Mouse (Mus musculus) WW6 (cell line): ENCODE measurements at regions not wholly inside any gene's neighbourhood (a gene's known extent, or its start where the extent isn't known, plus 50 kb on each side); places are given as distances from the start of the nearest gene placed in this dataset.

ENCODE experiments used
- DNase-seq: peaks from one replicate; pipeline ENCODE4 v3.0.0-alpha.2; 2013; ENCODE audit warnings: low read depth, low spot score

DNA sequence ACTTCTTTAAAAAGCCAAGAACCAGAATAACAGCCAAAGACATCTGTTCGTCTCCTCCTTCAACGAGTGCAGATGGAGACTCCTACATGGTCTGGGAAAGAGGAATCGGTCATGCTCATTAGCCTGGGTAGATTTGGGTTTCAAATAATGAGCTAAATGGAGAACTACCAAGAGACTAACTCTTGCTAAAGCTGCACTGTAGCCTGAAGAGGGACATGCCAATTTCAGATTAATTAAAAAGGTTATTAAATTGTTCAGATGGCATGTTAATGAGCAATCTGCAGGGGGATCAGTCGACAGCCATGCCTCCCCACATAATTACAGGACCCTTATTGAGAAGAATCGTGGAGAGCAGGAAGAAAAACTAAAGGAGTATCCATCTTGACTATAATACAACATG, 386.1 kb downstream of the Nedd1 start:
- no peak for DNase-seq

- DNase-seq: no peak
These were observed 387.1 kb downstream of the Nedd1 start for GRCm38 (mm10) chr10:92335141-92335540.

GRCm38 (mm10) chr10:92333869-92334268, 388.4 kb downstream of the Nedd1 start:
- no peak for DNase-seq

- DNase-seq: no peak
These were observed 389.0 kb downstream of the Nedd1 start for GRCm38 (mm10) chr10:92333042-92333774.

- DNase-seq: no peak
These were observed 392.1 kb downstream of the Nedd1 start for GRCm38 (mm10) chr10:92330150-92330549.

DNA sequence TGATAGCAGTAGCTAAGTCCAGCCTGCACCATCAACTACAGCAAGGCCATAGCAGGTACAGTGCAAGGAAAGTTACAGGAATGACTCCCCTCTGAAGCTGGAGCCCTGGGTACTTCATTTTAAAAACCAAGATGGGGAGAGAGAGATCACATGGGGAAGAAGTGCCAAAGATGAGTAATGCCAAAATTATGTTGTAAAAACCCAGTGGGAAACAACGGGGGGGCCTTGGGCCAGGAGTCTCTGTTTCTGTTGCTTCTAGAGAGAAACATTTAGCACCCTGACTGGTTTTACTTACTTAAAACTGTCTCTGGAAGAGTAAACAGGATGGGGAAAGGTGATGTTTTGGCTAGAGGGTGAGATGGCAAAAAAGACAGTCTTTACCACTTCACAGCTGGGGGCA, 392.6 kb downstream of the Nedd1 start:
- DNase-seq: no peak

- DNase-seq: no peak
These were observed 396.8 kb downstream of the Nedd1 start for GRCm38 (mm10) chr10:92325284-92325989.

DNA sequence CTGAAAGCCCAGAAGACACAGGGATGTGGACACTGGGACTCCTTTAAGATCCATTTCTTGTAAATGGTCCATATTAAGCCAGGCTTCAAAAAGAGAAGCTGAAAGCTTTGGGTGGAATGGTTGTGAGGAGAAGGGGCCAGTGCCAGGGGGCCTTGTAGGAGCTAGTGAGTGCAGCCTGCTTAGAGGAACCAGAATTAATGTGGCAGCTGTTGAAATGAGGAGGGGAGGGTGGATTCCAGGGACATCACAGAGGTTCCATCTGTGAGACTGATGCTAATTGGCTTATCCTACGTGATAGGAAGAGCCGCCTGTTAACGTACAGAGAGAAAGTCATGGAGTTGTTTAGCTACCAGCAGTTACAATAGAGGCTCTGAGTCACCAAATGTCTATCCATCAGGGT, 407.6 kb downstream of the Nedd1 start:
- DNase-seq: no peak

DNA sequence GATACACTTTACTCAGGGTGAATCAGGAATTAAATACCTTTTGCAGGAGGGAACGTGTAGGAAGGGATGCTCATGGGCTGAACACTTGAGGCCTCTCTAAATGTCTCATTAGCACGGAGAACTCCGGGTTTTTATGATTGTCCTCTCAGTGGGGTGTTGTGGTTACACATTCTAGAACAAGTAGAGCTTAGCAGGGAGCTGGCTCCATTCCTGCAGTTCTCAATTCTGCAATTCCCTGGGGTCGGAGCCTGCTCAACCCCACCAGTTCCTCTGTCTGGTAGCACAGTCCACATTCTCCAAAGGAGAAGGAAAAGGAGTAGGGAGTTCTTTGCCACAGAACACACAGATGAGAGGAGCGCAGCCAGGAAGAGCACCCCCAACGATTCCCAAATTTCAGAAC, 409.9 kb downstream of the Nedd1 start:
- no peak for DNase-seq

GRCm38 (mm10) chr10:92308643-92309042, 413.6 kb downstream of the Nedd1 start:
- no peak for DNase-seq

- no peak for DNase-seq
These were observed 414.4 kb downstream of the Nedd1 start for GRCm38 (mm10) chr10:92307861-92308260.

- no peak for DNase-seq
These were observed 423.5 kb downstream of the Nedd1 start for GRCm38 (mm10) chr10:92298693-92299092.

DNA sequence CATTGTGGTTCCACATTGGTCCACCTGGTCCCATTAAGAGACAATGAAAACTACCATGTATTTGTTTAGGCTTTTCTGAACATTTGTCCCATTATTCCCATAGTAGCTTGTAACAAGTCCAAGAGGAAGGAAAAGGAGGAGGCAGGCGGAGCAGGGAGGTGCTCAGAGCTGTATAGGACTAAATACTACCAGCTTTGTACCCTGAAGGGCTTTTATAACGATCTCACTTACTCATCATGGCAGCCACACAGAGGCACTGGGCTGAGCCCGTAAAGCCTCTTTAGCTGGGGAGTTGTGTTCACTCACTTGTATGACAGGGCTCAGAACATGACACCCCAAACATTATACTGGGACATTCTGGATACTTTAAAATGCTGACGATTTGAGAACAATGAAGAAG, 425.4 kb downstream of the Nedd1 start:
- DNase-seq: no peak

DNA sequence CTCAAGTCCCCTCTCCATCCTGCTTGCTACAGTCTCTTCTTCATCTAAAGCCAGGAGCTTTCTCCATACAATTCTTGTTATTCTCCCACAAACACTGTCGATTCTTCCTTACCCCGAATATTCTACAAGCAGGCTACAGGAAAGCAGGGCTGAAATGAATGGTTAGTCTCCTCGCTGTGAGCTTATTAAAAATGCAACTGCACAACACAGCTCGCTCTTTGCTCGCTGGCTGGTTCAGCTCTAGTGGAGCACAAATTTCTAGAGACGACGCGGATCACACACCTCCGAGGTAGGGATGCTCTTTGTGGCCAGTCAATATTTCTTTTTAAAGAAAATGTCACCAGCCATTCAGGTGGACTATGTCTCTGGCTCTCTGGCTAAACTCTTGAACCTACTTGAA, 425.9 kb downstream of the Nedd1 start:
- no peak for DNase-seq

DNA sequence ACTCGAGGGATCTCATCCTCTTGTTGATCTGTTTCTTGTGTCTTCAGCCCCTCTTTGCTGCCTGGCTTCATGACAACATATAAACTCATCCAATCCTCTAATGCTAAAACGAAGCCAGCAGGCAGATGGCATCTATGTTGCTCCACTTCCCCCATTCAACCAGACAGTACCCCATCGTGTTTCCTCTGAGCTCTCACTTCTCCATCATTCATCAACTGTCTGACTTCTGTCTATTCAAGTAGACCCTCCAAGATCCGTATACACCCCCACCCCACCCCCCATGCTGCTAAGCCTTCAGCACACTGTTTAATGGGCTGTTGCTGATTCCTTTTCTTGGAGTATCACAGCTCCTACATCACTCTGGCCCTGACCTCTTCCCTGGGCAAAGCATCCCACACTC, 429.0 kb downstream of the Nedd1 start:
- no peak for DNase-seq

- no peak for DNase-seq
These were observed 433.0 kb downstream of the Nedd1 start for GRCm38 (mm10) chr10:92289230-92289629.

GRCm38 (mm10) chr10:92284231-92284630, 438.0 kb downstream of the Nedd1 start:
- DNase-seq: no peak

GRCm38 (mm10) chr10:92277981-92278380, 444.2 kb downstream of the Nedd1 start:
- DNase-seq: no peak

DNA sequence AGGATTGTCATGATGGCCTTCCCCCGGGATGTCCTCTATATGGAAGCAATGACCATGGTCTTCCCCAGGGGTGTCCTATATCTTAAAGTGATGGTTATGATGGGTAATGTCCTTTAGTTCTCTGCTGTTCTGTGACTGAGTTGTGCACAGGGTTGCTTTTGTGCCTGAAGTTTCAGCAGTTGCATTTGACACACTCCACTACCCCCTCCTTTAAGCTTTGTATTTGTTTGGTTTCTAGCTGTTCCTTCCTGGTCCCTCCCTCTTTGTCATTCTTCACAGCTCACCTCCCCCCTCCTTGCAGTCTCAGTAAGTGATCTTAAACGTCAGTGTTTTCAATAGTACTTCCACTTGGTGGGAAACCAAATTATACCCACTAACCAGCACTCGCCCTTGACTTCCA, 464.4 kb downstream of the Nedd1 start:
- no peak for DNase-seq

- DNase-seq: no peak
These were observed 473.6 kb downstream of the Nedd1 start for GRCm38 (mm10) chr10:92248648-92249047.

DNA sequence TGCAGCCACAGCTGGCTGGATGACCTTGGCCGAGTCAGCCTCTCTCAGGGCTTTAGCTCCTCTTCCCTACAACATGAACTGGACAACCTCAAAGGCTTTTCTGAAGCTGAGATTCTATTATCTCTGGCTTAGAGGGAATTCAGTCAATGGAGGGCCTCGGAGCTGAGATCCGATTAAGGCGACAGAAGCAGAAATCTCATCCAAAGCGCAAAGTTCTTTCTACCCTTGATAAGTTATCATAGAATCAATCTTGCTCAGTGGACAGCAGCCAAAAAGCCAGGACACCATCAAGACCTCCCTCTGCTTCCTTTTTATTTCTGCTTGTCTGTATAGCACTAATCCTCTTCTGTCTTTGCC, 474.8 kb downstream of the Nedd1 start:
- DNase-seq: no peak

DNA sequence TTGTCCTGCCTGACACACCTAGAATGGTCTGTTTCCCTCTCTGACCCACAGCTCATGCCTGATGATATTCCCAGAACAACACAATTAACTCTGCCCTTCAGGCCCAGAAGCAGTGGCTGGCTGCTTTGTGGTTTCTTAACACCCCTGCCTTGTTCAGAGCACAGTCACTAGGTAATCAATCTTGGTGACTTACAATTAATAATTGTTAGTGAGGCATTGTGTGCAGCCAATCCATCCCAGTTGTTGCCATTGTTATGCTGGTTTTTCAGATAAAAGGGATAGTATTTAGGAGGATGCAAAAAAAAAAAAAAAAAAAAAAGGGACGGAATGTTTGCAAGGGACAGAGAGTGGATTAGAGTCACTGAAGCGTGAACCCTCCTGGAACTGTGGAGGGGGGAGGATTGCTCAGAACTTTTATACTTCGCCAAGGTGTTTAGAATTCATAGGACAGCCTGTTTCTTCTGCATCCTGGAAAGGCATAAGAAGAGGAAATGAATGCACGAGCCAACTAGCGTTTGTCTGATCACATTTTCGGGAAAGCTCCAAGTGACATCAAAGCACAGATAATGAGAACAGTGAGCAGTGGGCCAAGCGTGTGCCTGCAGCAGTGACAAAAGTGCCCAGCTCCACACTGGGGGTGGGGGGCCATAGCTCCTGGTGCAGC, 475.3 kb downstream of the Nedd1 start:
- no peak for DNase-seq
